Mouse (Mus musculus) cerebellum, postnatal 14 days (tissue): ENCODE data around the gene Mrpl37.
"Not testable (repeated sequence)": the region's sequence is repeated elsewhere in the genome, so short reads cannot be mapped to it uniquely, and the experiment has no call there.

Experiments used
- DNase-seq, 2 experiments: peaks; one replicate each; pipeline ENCODE4 v3.0.0; 2021; ENCODE audit warnings: mixed read lengths in 2 of 2

Mrpl37 gene

GRCm38 (mm10) chr4:107066252-107067124 is at the start of gene Mrpl37, which contains the start of gene Cyb5rl:
TSS of gene Mrpl37 (minus strand) at chr4:107066868.
TSS of gene Cyb5rl (plus strand) at chr4:107066988.
- peak; percentile 98 to 99 for DNase-seq

GRCm38 (mm10) chr4:107114278-107114677 is 47.6 kb upstream of the Mrpl37 start:
- DNase-seq: no peak

GRCm38 (mm10) chr4:107109181-107109580 is 42.5 kb upstream of the Mrpl37 start:
- not testable (repeated sequence) for DNase-seq

GRCm38 (mm10) chr4:107108291-107108731 is 41.6 kb upstream of the Mrpl37 start:
- peak in 1 of 2 experiments; percentile 37 for DNase-seq

- no peak for DNase-seq
Observed at GRCm38 (mm10) chr4:107106777-107107176, 40.1 kb upstream of the Mrpl37 start.

GRCm38 (mm10) chr4:107102220-107102619 is 35.6 kb upstream of the Mrpl37 start:
- DNase-seq: no peak

- peak; percentile 30 to 50 for DNase-seq
Observed at GRCm38 (mm10) chr4:107098791-107099525, 32.3 kb upstream of the Mrpl37 start.

GRCm38 (mm10) chr4:107098375-107098774 is 31.7 kb upstream of the Mrpl37 start:
- DNase-seq: no peak

- DNase-seq: peak; percentile 41 to 50
Observed at GRCm38 (mm10) chr4:107097871-107098270, 31.2 kb upstream of the Mrpl37 start.

GRCm38 (mm10) chr4:107096841-107097373 is 30.2 kb upstream of the Mrpl37 start, which contains the start of gene Cdcp2:
TSS of gene Cdcp2 (plus strand) at chr4:107096891.
- DNase-seq: no peak

GRCm38 (mm10) chr4:107096043-107096442 is 29.4 kb upstream of the Mrpl37 start:
- DNase-seq: peak; percentile 72 to 79

- no peak for DNase-seq
Observed at GRCm38 (mm10) chr4:107094484-107095187, 28.0 kb upstream of the Mrpl37 start.

- no peak for DNase-seq
Observed at GRCm38 (mm10) chr4:107091696-107092095, 25.0 kb upstream of the Mrpl37 start.

- DNase-seq: peak; percentile 49 to 54
Observed at GRCm38 (mm10) chr4:107084858-107085257, 18.2 kb upstream of the Mrpl37 start.

GRCm38 (mm10) chr4:107084343-107084742 is 17.7 kb upstream of the Mrpl37 start:
- no peak for DNase-seq

- no peak for DNase-seq
Observed at GRCm38 (mm10) chr4:107083126-107083525, 16.5 kb upstream of the Mrpl37 start.

GRCm38 (mm10) chr4:107082185-107082584 is 15.5 kb upstream of the Mrpl37 start:
- no peak for DNase-seq

GRCm38 (mm10) chr4:107079716-107080115 is 13.0 kb upstream of the Mrpl37 start:
- no peak for DNase-seq

- no peak for DNase-seq
Observed at GRCm38 (mm10) chr4:107078894-107079293, 12.2 kb upstream of the Mrpl37 start.

GRCm38 (mm10) chr4:107075456-107075855 is 8.8 kb upstream of the Mrpl37 start:
- no peak for DNase-seq

- DNase-seq: no peak
Observed at GRCm38 (mm10) chr4:107072343-107072742, 5.7 kb upstream of the Mrpl37 start.

- DNase-seq: peak in 1 of 2 experiments; percentile 58
Observed at GRCm38 (mm10) chr4:107067151-107067840, 628 bp upstream of the Mrpl37 start.
